Mouse (Mus musculus) hindbrain, embryonic 16.5 days (tissue): ENCODE measurements around the gene Atxn2. TPM values are rescaled to one million over a fixed set of nuclear protein-coding genes. Genes with fewer than 3 reads are reported as not detected.
A peak's percentile ranks its signal among the peaks of the same experiment; 100 is the strongest.

ENCODE experiments used
- ATAC-seq: fragments of 200-750 bp; cut with Nextera tagmentation; 2 replicates; pipeline ENCODE4 v1.8.0; 2017; ENCODE audit warnings: moderate TSS enrichment, moderate library complexity
- H3K27ac ChIP-seq: fragments of 300-500 bp; sonication (generic); 2 replicates; pipeline ENCODE4 v1.5.1; 2014; ENCODE audit warnings: low read depth, mild to moderate bottlenecking, control low read depth, low read length, moderate library complexity
- H3K27me3 ChIP-seq: fragments of 300-500 bp; sonication (generic); replicated peaks from 2 replicates; pipeline ENCODE4 v1.6.1; 2014; ENCODE audit warnings: low read length; ENCODE audit not compliant: control insufficient read depth, insufficient read depth
- H3K36me3 ChIP-seq: fragments of 300-500 bp; sonication (generic); 2 replicates; pipeline ENCODE4 v1.6.1; 2014; ENCODE audit warnings: mild to moderate bottlenecking, low read length, moderate library complexity, mixed read lengths; ENCODE audit not compliant: control insufficient read depth, insufficient read depth
- H3K4me1 ChIP-seq: fragments of 300-500 bp; sonication (generic); 2 replicates; pipeline ENCODE4 v1.6.1; 2014; ENCODE audit warnings: low read depth, low read length; ENCODE audit not compliant: control insufficient read depth, insufficient read depth
- H3K4me2 ChIP-seq: fragments of 300-500 bp; sonication (generic); 2 replicates; pipeline ENCODE4 v1.6.1; 2014; ENCODE audit warnings: mild to moderate bottlenecking, low read length, control low read depth, moderate library complexity
- H3K4me3 ChIP-seq: fragments of 300-500 bp; sonication (generic); 2 replicates; pipeline ENCODE4 v1.5.1; 2014; ENCODE audit warnings: mild to moderate bottlenecking, low read length, control low read depth, moderate library complexity
- H3K9ac ChIP-seq: fragments of 300-500 bp; sonication (generic); 2 replicates; pipeline ENCODE4 v1.6.1; 2014; ENCODE audit warnings: low read depth, mild to moderate bottlenecking, control low read depth, low read length, moderate library complexity
- H3K9me3 ChIP-seq: fragments of 300-500 bp; sonication (generic); 2 replicates; pipeline ENCODE4 v1.6.1; 2014; ENCODE audit warnings: mild to moderate bottlenecking, low read length, moderate library complexity; ENCODE audit not compliant: control insufficient read depth
- WGBS: fragments of 180-500 bp; shearing (Covaris S2); extraction: QIAGEN DNeasy Blood & Tissue Kit; methylation state at CpG from one replicate; pipeline ENCODE4 v1.1.7; 2014; 5-methylcytosine and 5-hydroxymethylcytosine counted together
- polyA plus RNA-seq: library from polyadenylated mRNA; unstranded; fragments of >200 nt; fragmentation: Nextera tagmentation; extraction: Ambion mirVana; gene quantifications from 2 replicates; pipeline ENCODE4 v1.2.1, GENCODE M21; 2015

Gene Atxn2
- polyA plus RNA-seq, 1 experiment from 2014 or later: 53.9 TPM

- ATAC-seq: 0 out of 2 replicates have a peak, but pooled peaks have one; percentile 24
- no peak overlapping the region for H3K4me2 ChIP-seq
- H3K27me3 ChIP-seq: no peaks in the 10 kb centered on the region
- H3K4me3 ChIP-seq: no peak overlapping the region
- no peaks in the 10 kb centered on the region; the same call in 1 of the 2 replicates for H3K4me1 ChIP-seq
- peaks cover 37% of the 10 kb centered on the region for H3K36me3 ChIP-seq
- 62% methylated on average over 3 of the region's 3 CpGs for WGBS
- no peak overlapping the region for H3K9ac ChIP-seq
- no peak overlapping the region for H3K27ac ChIP-seq
- no peaks in the 10 kb centered on the region for H3K9me3 ChIP-seq
Observed at GRCm38 (mm10) chr5:121815067-121815466, 103.9 kb downstream of the Atxn2 start.

GRCm38 (mm10) chr5:121815867-121816380 is 104.8 kb downstream of the Atxn2 start:
- Histone ChIP-seq H3K36me3 (peaks cover 35% of the 10 kb centered on the region), H3K27ac (no peak overlapping the region), H3K27me3 (no peaks in the 10 kb centered on the region), H3K9me3 (no peaks in the 10 kb centered on the region), H3K9ac (no peak overlapping the region), H3K4me1 (no peaks in the 10 kb centered on the region; the same call in 1 of the 2 replicates), H3K4me3 (no peak overlapping the region), H3K4me2 (no peak overlapping the region)
- WGBS: 88% methylated on average over 8 of the region's 8 CpGs
- ATAC-seq: no peak

GRCm38 (mm10) chr5:121816611-121817010 is 105.5 kb downstream of the Atxn2 start:
- Histone ChIP-seq H3K4me2 (no peak overlapping the region), H3K27ac (no peak overlapping the region), H3K36me3 (peaks cover 29% of the 10 kb centered on the region), H3K4me1 (no peaks in the 10 kb centered on the region), H3K27me3 (no peaks in the 10 kb centered on the region), H3K9ac (no peak overlapping the region), H3K4me3 (no peak overlapping the region), H3K9me3 (no peaks in the 10 kb centered on the region)
- 96% methylated on average over 2 of the region's 2 CpGs for WGBS
- ATAC-seq: no peak

GRCm38 (mm10) chr5:121817551-121817950 is 106.4 kb downstream of the Atxn2 start:
- WGBS: 91% methylated on average over 9 of the region's 9 CpGs
- no peak overlapping the region for H3K4me3 ChIP-seq
- no peak overlapping the region for H3K9ac ChIP-seq
- no peak for ATAC-seq
- no peaks in the 10 kb centered on the region for H3K27me3 ChIP-seq
- no peak overlapping the region for H3K27ac ChIP-seq
- H3K4me1 ChIP-seq: no peaks in the 10 kb centered on the region
- peaks cover 22% of the 10 kb centered on the region for H3K36me3 ChIP-seq
- H3K4me2 ChIP-seq: no peak overlapping the region
- no peaks in the 10 kb centered on the region for H3K9me3 ChIP-seq

- Histone ChIP-seq H3K27me3 (no peaks in the 10 kb centered on the region), H3K4me2 (no peak overlapping the region), H3K4me3 (no peak overlapping the region), H3K36me3 (peaks cover 22% of the 10 kb centered on the region), H3K27ac (no peak overlapping the region), H3K9ac (no peak overlapping the region), H3K4me1 (no peaks in the 10 kb centered on the region), H3K9me3 (no peaks in the 10 kb centered on the region)
- WGBS: 94% methylated on average over 7 of the region's 7 CpGs
- no peak for ATAC-seq
Observed at GRCm38 (mm10) chr5:121818401-121818800, 107.3 kb downstream of the Atxn2 start.

GRCm38 (mm10) chr5:121818862-121819261 is 107.7 kb downstream of the Atxn2 start:
- Histone ChIP-seq H3K4me3 (no peak overlapping the region), H3K4me2 (no peak overlapping the region), H3K4me1 (no peaks in the 10 kb centered on the region), H3K36me3 (peaks cover 22% of the 10 kb centered on the region), H3K27me3 (no peaks in the 10 kb centered on the region), H3K9ac (no peak overlapping the region), H3K9me3 (no peaks in the 10 kb centered on the region), H3K27ac (no peak overlapping the region)
- WGBS: 95% methylated on average over 4 of the region's 4 CpGs
- no peak for ATAC-seq

- no peak overlapping the region for H3K9ac ChIP-seq
- no peaks in the 10 kb centered on the region for H3K27me3 ChIP-seq
- no peak overlapping the region for H3K27ac ChIP-seq
- ATAC-seq: no peak
- no peaks in the 10 kb centered on the region for H3K4me1 ChIP-seq
- no peak overlapping the region for H3K4me2 ChIP-seq
- H3K9me3 ChIP-seq: no peaks in the 10 kb centered on the region
- no peak overlapping the region for H3K4me3 ChIP-seq
- WGBS: 90% methylated on average over 5 of the region's 5 CpGs
- H3K36me3 ChIP-seq: peaks cover 22% of the 10 kb centered on the region
Observed at GRCm38 (mm10) chr5:121819559-121819958, 108.4 kb downstream of the Atxn2 start.

- WGBS: 87% methylated on average over 2 of the region's 2 CpGs
- Histone ChIP-seq H3K27me3 (no peaks in the 10 kb centered on the region), H3K27ac (no peak overlapping the region), H3K4me1 (no peaks in the 10 kb centered on the region), H3K36me3 (peaks cover 22% of the 10 kb centered on the region), H3K4me3 (no peak overlapping the region), H3K9ac (no peak overlapping the region), H3K9me3 (no peaks in the 10 kb centered on the region), H3K4me2 (no peak overlapping the region)
- ATAC-seq: no peak
Observed at GRCm38 (mm10) chr5:121820161-121820560, 109.0 kb downstream of the Atxn2 start.

- 96% methylated on average over 3 of the region's 3 CpGs for WGBS
Observed at GRCm38 (mm10) chr5:121820657-121821056, 109.5 kb downstream of the Atxn2 start.

GRCm38 (mm10) chr5:121821116-121821515 is 110.0 kb downstream of the Atxn2 start:
- Histone ChIP-seq H3K27me3 (no peaks in the 10 kb centered on the region), H3K36me3 (peaks cover 20% of the 10 kb centered on the region)

More at GRCm38 (mm10) chr5:121820657-121821056, 109.5 kb downstream of the Atxn2 start:
- H3K27me3 ChIP-seq: no peaks in the 10 kb centered on the region
- H3K4me1 ChIP-seq: no peaks in the 10 kb centered on the region
- no peak overlapping the region for H3K4me3 ChIP-seq
- no peak overlapping the region for H3K4me2 ChIP-seq
- H3K27ac ChIP-seq: no peak overlapping the region
- ATAC-seq: no peak
- no peaks in the 10 kb centered on the region for H3K9me3 ChIP-seq
- peaks cover 20% of the 10 kb centered on the region for H3K36me3 ChIP-seq
- no peak overlapping the region for H3K9ac ChIP-seq

More at GRCm38 (mm10) chr5:121821116-121821515, 110.0 kb downstream of the Atxn2 start:
- Histone ChIP-seq H3K9ac (no peak overlapping the region), H3K27ac (no peak overlapping the region), H3K4me1 (no peaks in the 10 kb centered on the region), H3K4me2 (no peak overlapping the region), H3K4me3 (no peak overlapping the region), H3K9me3 (no peaks in the 10 kb centered on the region)
- 86% methylated on average over 5 of the region's 5 CpGs for WGBS
- ATAC-seq: no peak
